Mouse (Mus musculus) MEL (cell line): ENCODE data around the gene Gatm. TPM values are rescaled to one million over a fixed set of nuclear protein-coding genes. Genes with fewer than 3 reads are reported as not detected.

ENCODE experiments used
- DNase-seq: peaks from one replicate; pipeline ENCODE4 v3.0.0; 2011; ENCODE audit warnings: low read depth, low spot score
- H3K27ac ChIP-seq: 2 replicates; pipeline ENCODE4 v1.5.1; 2012; ENCODE audit warnings: low read depth, mild to moderate bottlenecking, control low read depth, low read length, moderate library complexity; ENCODE audit not compliant: control insufficient read depth
- H3K27me3 ChIP-seq, 2 experiments: fragments of 150-350 bp in 1 of 2; sonication (generic) in 1 of 2; 2 replicates each; pipeline ENCODE4 v1.6.1; 2012; ENCODE audit warnings: low read length in 2 of 2, mild to moderate bottlenecking in 2 of 2, improper control_type of control experiment in 1 of 2, moderate library complexity in 1 of 2; ENCODE audit not compliant: insufficient read depth in 2 of 2, control insufficient read depth in 1 of 2
- H3K36me3 ChIP-seq, 2 experiments: 2 replicates each; pipeline ENCODE4 v1.6.1; 2012 to 2014; ENCODE audit warnings: low read length in 2 of 2, improper control_type of control experiment in 1 of 2, inconsistent platforms in 1 of 2, mild to moderate bottlenecking in 1 of 2; ENCODE audit not compliant: insufficient read depth in 2 of 2, control insufficient read depth in 1 of 2
- H3K4me1 ChIP-seq, 2 experiments: fragments of 150-350 bp in 1 of 2; sonication (generic) in 1 of 2; 2 replicates each; pipeline ENCODE4 v1.6.1; 2012; ENCODE audit warnings: low read length in 2 of 2, improper control_type of control experiment in 1 of 2, mild to moderate bottlenecking in 1 of 2; ENCODE audit not compliant: insufficient read depth in 2 of 2, control insufficient read depth in 1 of 2
- H3K4me3 ChIP-seq, 2 experiments: fragments of 150-350 bp in 1 of 2; sonication (generic) in 1 of 2; 2 replicates each; pipeline ENCODE4 v1.5.1; 2012; ENCODE audit warnings: low read depth in 2 of 2, low read length in 2 of 2, mild to moderate bottlenecking in 2 of 2, moderate library complexity in 2 of 2, control low read depth in 1 of 2, improper control_type of control experiment in 1 of 2; ENCODE audit not compliant: control insufficient read depth in 1 of 2, insufficient read depth in 1 of 2
- H3K79me2 ChIP-seq: 2 replicates; pipeline ENCODE4 v1.6.1; 2012; ENCODE audit warnings: mild to moderate bottlenecking, low read length, moderate library complexity; ENCODE audit not compliant: control insufficient read depth, poor library complexity, insufficient read depth
- H3K9ac ChIP-seq: 2 replicates; pipeline ENCODE4 v1.6.1; 2012; ENCODE audit warnings: low read depth, mild to moderate bottlenecking, control low read depth, low read length, moderate library complexity; ENCODE audit not compliant: control insufficient read depth, poor library complexity, severe bottlenecking
- H3K9me3 ChIP-seq: fragments of 150-350 bp; sonication (generic); replicated peaks from 2 replicates; pipeline ENCODE4 v1.6.1; 2012; ENCODE audit warnings: mild to moderate bottlenecking, low read length, improper control_type of control experiment, moderate library complexity; ENCODE audit not compliant: insufficient read depth
- BHLHE40 ChIP-seq: IDR thresholded peaks from 2 replicates; pipeline ENCODE4 v1.6.1; 2012; ENCODE audit warnings: low read depth, mild to moderate bottlenecking, inconsistent platforms, low read length, improper control_type of control experiment, borderline replicate concordance
- CHD2 ChIP-seq: IDR thresholded peaks from 2 replicates; pipeline ENCODE4 v1.6.1; 2011; ENCODE audit warnings: low read length, improper control_type of control experiment
- E2F4 ChIP-seq: IDR thresholded peaks from 2 replicates; pipeline ENCODE4 v1.6.1; 2011; ENCODE audit warnings: low read depth, low read length, improper control_type of control experiment, borderline replicate concordance
- ELF1 ChIP-seq: IDR thresholded peaks from 2 replicates; pipeline ENCODE4 v1.6.1; 2014; ENCODE audit warnings: low read depth, mild to moderate bottlenecking, inconsistent platforms, low read length, improper control_type of control experiment, moderate library complexity
- GATA1 ChIP-seq: IDR thresholded peaks from 2 replicates; pipeline ENCODE4 v1.6.1; 2011; ENCODE audit warnings: low read depth, low read length, improper control_type of control experiment
- HCFC1 ChIP-seq: IDR thresholded peaks from 2 replicates; pipeline ENCODE4 v1.6.1; 2012; ENCODE audit warnings: low read depth, mild to moderate bottlenecking, inconsistent platforms, low read length, improper control_type of control experiment, moderate library complexity
- KAT2A ChIP-seq: conservative IDR thresholded peaks from 2 replicates; pipeline ENCODE4 v1.6.1; 2012; ENCODE audit warnings: low read depth, low read length, improper control_type of control experiment, inconsistent platforms
- MAX ChIP-seq: IDR thresholded peaks from 2 replicates; pipeline ENCODE4 v1.6.1; 2011; ENCODE audit warnings: low read length, improper control_type of control experiment
- MAZ ChIP-seq: IDR thresholded peaks from 2 replicates; pipeline ENCODE4 v1.6.1; 2012; ENCODE audit warnings: low read depth, mild to moderate bottlenecking, inconsistent platforms, low read length, improper control_type of control experiment
- MEF2A ChIP-seq: IDR thresholded peaks from 2 replicates; pipeline ENCODE4 v1.6.1; 2014; ENCODE audit warnings: low read depth, mild to moderate bottlenecking, inconsistent platforms, low read length, improper control_type of control experiment; ENCODE audit not compliant: poor library complexity, insufficient replicate concordance, severe bottlenecking; ENCODE audit errors: extremely low read depth
- MYC ChIP-seq: IDR thresholded peaks from 2 replicates; pipeline ENCODE4 v1.6.1; 2011; ENCODE audit warnings: low read depth, mild to moderate bottlenecking, low read length, improper control_type of control experiment, moderate library complexity
- POLR2AphosphoS2 ChIP-seq: IDR thresholded peaks from 2 replicates; pipeline ENCODE4 v1.6.1; 2011; ENCODE audit warnings: low read length, improper control_type of control experiment
- TAL1 ChIP-seq: IDR thresholded peaks from 2 replicates; pipeline ENCODE4 v1.6.1; 2012; ENCODE audit warnings: mild to moderate bottlenecking, inconsistent platforms, low read length, moderate library complexity, mixed read lengths
- TCF12 ChIP-seq: IDR thresholded peaks from 2 replicates; pipeline ENCODE4 v1.6.1; 2014; ENCODE audit warnings: low read depth, mild to moderate bottlenecking, inconsistent platforms, low read length, improper control_type of control experiment, moderate library complexity
- USF2 ChIP-seq, 2 experiments: IDR thresholded peaks; 2 replicates each; pipeline ENCODE4 v1.6.1; 2011 to 2012; ENCODE audit warnings: improper control_type of control experiment in 2 of 2, low read length in 2 of 2, borderline replicate concordance in 1 of 2, inconsistent platforms in 1 of 2, low read depth in 1 of 2, mild to moderate bottlenecking in 1 of 2; ENCODE audit not compliant: insufficient read depth in 1 of 2
- ZNF384 ChIP-seq: IDR thresholded peaks from 2 replicates; pipeline ENCODE4 v1.6.1; 2012; ENCODE audit warnings: low read depth, mild to moderate bottlenecking, inconsistent platforms, low read length, improper control_type of control experiment
- polyA plus RNA-seq, 2 experiments: library from polyadenylated mRNA; stranded (reverse) in 1 of 2; unstranded in 1 of 2; fragments of >175 nt in 1 of 2; fragments of >200 nt in 1 of 2; gene quantifications; 2 replicates each; pipeline versions ENCODE4 v1.2.1 to v1.2.4; 2012; ENCODE audit warnings: low replicate concordance in 2 of 2, low read depth in 1 of 2; ENCODE audit not compliant: insufficient read length in 2 of 2, insufficient read depth in 1 of 2, missing spikeins in 1 of 2
- total RNA-seq: library from RNA; depleted of rRNA; stranded (reverse); fragments of 300-350 nt; gene quantifications from 2 replicates; pipeline ENCODE4 v1.2.3, GENCODE M21; 2012

The Gatm gene
- total and polyA plus RNA-seq, 3 experiments: not detected

GRCm38 (mm10) chr2:122571326-122571725 is 39.8 kb downstream of the Gatm start:
- H3K36me3 ChIP-seq: no peaks in the 10 kb centered on the region
- no peaks in the 10 kb centered on the region for H3K4me1 ChIP-seq
- peaks cover 0 to under 1% of the 10 kb centered on the region in 2 experiments; a peak in 2 of 4 replicates for H3K27me3 ChIP-seq
- no peaks in the 10 kb centered on the region for H3K79me2 ChIP-seq
- DNase-seq: no peak
- H3K27ac ChIP-seq: no peak overlapping the region
- no peak overlapping the region for H3K4me3 ChIP-seq
- no peak for TF ChIP-seq MEF2A
- TF ChIP-seq HCFC1: no peak
- H3K9me3 ChIP-seq: no peaks in the 10 kb centered on the region
- no peak overlapping the region for H3K9ac ChIP-seq

GRCm38 (mm10) chr2:122570430-122570829 is 40.7 kb downstream of the Gatm start:
- no peak overlapping the region for H3K9ac ChIP-seq
- TF ChIP-seq USF2 (IDR thresholded peaks at IDR 0.05; ENCODE audit: borderline replicate concordance in 1 of 2, insufficient read depth in 1 of 2, low read depth in 1 of 2, low read length in 2 of 2) (no peak), TCF12 (no peak), POLR2AphosphoS2 (no peak), TAL1 (no peak), ELF1 (no peak), MYC (no peak), BHLHE40 (no peak), CHD2 (no peak), E2F4 (no peak), GATA1 (no peak), KAT2A (no peak), MAX (no peak), ZNF384 (no peak), MAZ (no peak)
- no peak overlapping the region for H3K4me3 ChIP-seq
- no peaks in the 10 kb centered on the region for H3K79me2 ChIP-seq
- H3K27ac ChIP-seq: no peak overlapping the region
- no peak for DNase-seq
- H3K9me3 ChIP-seq: no peaks in the 10 kb centered on the region
- H3K36me3 ChIP-seq: no peaks in the 10 kb centered on the region
- H3K4me1 ChIP-seq: no peaks in the 10 kb centered on the region
- H3K27me3 ChIP-seq: no peaks in the 10 kb centered on the region; a peak in 1 of 4 replicates
